Mouse (Mus musculus) stomach, postnatal 0 days (tissue): ENCODE measurements around the gene Zbtb20. TPM values are rescaled to one million over a fixed set of nuclear protein-coding genes. Genes with fewer than 3 reads are reported as not detected.
"Not testable (repeated sequence)": the region's sequence is repeated elsewhere in the genome, so short reads cannot be mapped to it uniquely, and the experiment has no call there.

ENCODE experiments used
- ATAC-seq: fragments of 200-750 bp; cut with Nextera tagmentation; 2 replicates; pipeline ENCODE4 v1.8.0; 2017; ENCODE audit not compliant: low FRiP score, low TSS enrichment
- DNase-seq: peaks from one replicate; pipeline ENCODE4 v3.0.0-alpha.2; 2016; ENCODE audit warnings: low spot score
- H3K27ac ChIP-seq: fragments of 300-500 bp; sonication (generic); replicated peaks from 2 replicates; pipeline ENCODE4 v1.5.1; 2014; ENCODE audit warnings: mild to moderate bottlenecking, control low read depth
- H3K27me3 ChIP-seq: fragments of 300-500 bp; sonication (generic); 2 replicates; pipeline ENCODE4 v1.6.1; 2014; ENCODE audit warnings: low read length; ENCODE audit not compliant: control insufficient read depth, insufficient read depth
- H3K36me3 ChIP-seq: fragments of 300-500 bp; sonication (generic); 2 replicates; pipeline ENCODE4 v1.6.1; 2014; ENCODE audit warnings: low read length, mixed read lengths; ENCODE audit not compliant: control insufficient read depth, insufficient read depth
- H3K4me1 ChIP-seq: fragments of 300-500 bp; sonication (generic); replicated peaks from 2 replicates; pipeline ENCODE4 v1.6.1; 2014; ENCODE audit warnings: antibody characterized with exemption; ENCODE audit not compliant: control insufficient read depth, insufficient read depth
- H3K4me2 ChIP-seq: fragments of 300-500 bp; sonication (generic); replicated peaks from 2 replicates; pipeline ENCODE4 v1.6.1; 2014; ENCODE audit warnings: low read depth, mild to moderate bottlenecking, control low read depth, moderate library complexity
- H3K4me3 ChIP-seq: fragments of 300-500 bp; sonication (generic); 2 replicates; pipeline ENCODE4 v1.5.1; 2014; ENCODE audit warnings: low read depth, low read length, control low read depth
- H3K9ac ChIP-seq: fragments of 300-500 bp; sonication (generic); 2 replicates; pipeline ENCODE4 v1.6.1; 2014; ENCODE audit warnings: mild to moderate bottlenecking, low read length, control low read depth, mixed read lengths
- H3K9me3 ChIP-seq: fragments of 300-500 bp; sonication (generic); 2 replicates; pipeline ENCODE4 v1.6.1; 2016; ENCODE audit warnings: low read length; ENCODE audit not compliant: control insufficient read depth
- CTCF ChIP-seq: IDR thresholded peaks from 2 replicates; pipeline ENCODE4 v1.5.1; 2016; ENCODE audit warnings: antibody characterized with exemption, low read depth, mild to moderate bottlenecking, moderate library complexity
- EP300 ChIP-seq: optimal IDR thresholded peaks from 2 replicates; pipeline ENCODE3; 2016; ENCODE audit warnings: antibody characterized with exemption
- WGBS: fragments of 180-500 bp; shearing (Covaris S2); extraction: QIAGEN DNeasy Blood & Tissue Kit; methylation state at CpG from one replicate; pipeline ENCODE4 v1.1.7; 2014; 5-methylcytosine and 5-hydroxymethylcytosine counted together
- polyA plus RNA-seq: library from polyadenylated mRNA; unstranded; fragments of >200 nt; fragmentation: Nextera tagmentation; extraction: Ambion mirVana; gene quantifications from 2 replicates; pipeline ENCODE4 v1.2.1, GENCODE M21; 2015

Zbtb20 gene
- polyA plus RNA-seq, 1 experiment from 2014 or later, result 15.7 TPM

- 58% methylated on average over 4 of the region's 4 CpGs for WGBS
- no peaks in the 10 kb centered on the region for H3K36me3 ChIP-seq
- H3K4me1 ChIP-seq, result no peaks in the 10 kb centered on the region
- H3K9ac ChIP-seq, result no peak overlapping the region
- H3K27ac ChIP-seq, result no peak overlapping the region
- H3K4me3 ChIP-seq, result no peak overlapping the region
- H3K4me2 ChIP-seq, result no peak overlapping the region
- no peak for ATAC-seq
- no peak for TF ChIP-seq CTCF
- no peak for TF ChIP-seq EP300
- DNase-seq, result no peak
- H3K9me3 ChIP-seq, result no peaks in the 10 kb centered on the region
- no peaks in the 10 kb centered on the region for H3K27me3 ChIP-seq
Measured at GRCm38 (mm10) chr16:42947016-42947415, 71.3 kb downstream of the Zbtb20 start.

DNA sequence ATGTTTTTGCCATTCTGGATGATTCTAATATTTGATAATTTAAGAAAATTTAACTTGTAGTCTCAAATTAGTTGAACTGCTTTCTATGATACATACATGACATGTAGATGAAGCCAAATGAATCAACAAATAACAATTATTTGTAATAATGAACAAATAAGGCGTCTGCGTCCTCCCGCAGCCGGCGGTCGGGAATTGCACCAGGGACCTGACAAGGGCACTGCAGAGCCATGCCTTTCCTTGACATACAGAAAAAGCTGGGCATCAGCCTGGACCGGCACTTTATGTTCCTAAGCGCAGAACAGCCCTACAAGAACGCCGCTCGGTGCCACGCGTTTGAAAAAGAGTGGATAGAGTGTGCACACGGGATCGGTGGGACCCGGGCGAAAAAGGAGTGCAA, 79.7 kb downstream of the Zbtb20 start:
- not testable (repeated sequence) for H3K27ac ChIP-seq, H3K27me3 ChIP-seq, H3K9ac ChIP-seq, DNase-seq, ATAC-seq, H3K36me3 ChIP-seq, H3K9me3 ChIP-seq, H3K4me1 ChIP-seq, H3K4me2 ChIP-seq, H3K4me3 ChIP-seq
- 96% methylated on average over 17 of the region's 17 CpGs for WGBS

DNA sequence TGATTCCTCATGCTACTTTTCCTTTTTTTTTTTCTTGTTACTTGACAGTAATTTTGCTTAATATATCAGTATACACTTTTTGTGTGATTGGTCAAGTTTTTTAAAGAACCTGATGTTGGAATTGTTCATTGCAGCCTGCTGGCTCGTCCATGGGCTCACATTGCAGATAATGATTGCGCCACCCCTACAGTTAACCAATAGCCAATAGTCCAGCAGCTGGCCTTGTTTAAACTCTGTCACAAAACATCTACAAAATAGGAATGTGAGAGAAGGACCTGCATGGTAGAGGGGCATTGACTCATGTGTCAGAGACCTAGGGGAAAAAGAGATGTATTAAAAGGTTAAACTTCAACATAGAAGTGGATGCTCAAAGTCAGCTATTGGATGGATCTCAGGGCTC, 97.2 kb downstream of the Zbtb20 start:
- no peak overlapping the region for H3K27ac ChIP-seq
- no peak overlapping the region for H3K4me2 ChIP-seq
- no peaks in the 10 kb centered on the region for H3K9me3 ChIP-seq
- no peak overlapping the region for H3K9ac ChIP-seq
- H3K36me3 ChIP-seq, result no peaks in the 10 kb centered on the region
- no peaks in the 10 kb centered on the region for H3K4me1 ChIP-seq
- ATAC-seq, result no peak
- 81% methylated on average over 2 of the region's 2 CpGs for WGBS
- no peak for DNase-seq
- H3K4me3 ChIP-seq, result no peak overlapping the region
- TF ChIP-seq EP300 (no peak), CTCF (no peak)
- no peaks in the 10 kb centered on the region for H3K27me3 ChIP-seq

DNA sequence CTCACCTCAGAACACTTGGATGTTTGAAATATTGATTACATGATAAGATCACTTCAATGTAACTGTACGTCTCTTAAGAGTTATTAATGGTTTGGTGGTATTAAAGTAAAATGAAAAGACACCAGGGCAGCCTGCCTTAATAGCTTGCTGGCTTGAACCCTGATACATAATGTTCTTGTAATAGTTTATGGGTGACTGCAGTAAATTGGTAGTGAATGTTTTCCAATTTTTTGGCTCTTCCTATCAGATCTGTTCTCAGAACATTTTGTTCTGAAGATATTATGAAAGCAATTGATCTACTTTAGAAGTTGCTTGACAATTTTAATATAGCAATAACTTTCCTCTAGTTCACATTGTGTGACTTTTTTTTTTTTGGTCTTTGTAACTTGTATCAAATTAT, 123.2 kb downstream of the Zbtb20 start:
- H3K36me3 ChIP-seq, result no peaks in the 10 kb centered on the region
- no peak overlapping the region for H3K9ac ChIP-seq
- no peak overlapping the region for H3K27ac ChIP-seq
- H3K4me1 ChIP-seq, result no peaks in the 10 kb centered on the region
- ATAC-seq (no peak), DNase-seq (no peak)
- no peak overlapping the region for H3K4me3 ChIP-seq
- H3K27me3 ChIP-seq, result no peaks in the 10 kb centered on the region
- no peak for TF ChIP-seq CTCF
- TF ChIP-seq EP300, result no peak
- 53% methylated on average over 1 of the region's 1 CpGs for WGBS
- H3K4me2 ChIP-seq, result no peak overlapping the region
- no peaks in the 10 kb centered on the region for H3K9me3 ChIP-seq

GRCm38 (mm10) chr16:43026351-43026750, 150.7 kb downstream of the Zbtb20 start:
- WGBS, result 73% methylated on average over 2 of the region's 2 CpGs
- TF ChIP-seq EP300 (no peak), CTCF (no peak)
- no peak overlapping the region for H3K27ac ChIP-seq
- no peak for ATAC-seq
- no peak overlapping the region for H3K4me3 ChIP-seq
- no peaks in the 10 kb centered on the region for H3K9me3 ChIP-seq
- no peaks in the 10 kb centered on the region for H3K36me3 ChIP-seq
- no peaks in the 10 kb centered on the region for H3K4me1 ChIP-seq
- no peak overlapping the region for H3K4me2 ChIP-seq
- no peak overlapping the region for H3K9ac ChIP-seq
- H3K27me3 ChIP-seq, result no peaks in the 10 kb centered on the region
- DNase-seq, result no peak

DNA sequence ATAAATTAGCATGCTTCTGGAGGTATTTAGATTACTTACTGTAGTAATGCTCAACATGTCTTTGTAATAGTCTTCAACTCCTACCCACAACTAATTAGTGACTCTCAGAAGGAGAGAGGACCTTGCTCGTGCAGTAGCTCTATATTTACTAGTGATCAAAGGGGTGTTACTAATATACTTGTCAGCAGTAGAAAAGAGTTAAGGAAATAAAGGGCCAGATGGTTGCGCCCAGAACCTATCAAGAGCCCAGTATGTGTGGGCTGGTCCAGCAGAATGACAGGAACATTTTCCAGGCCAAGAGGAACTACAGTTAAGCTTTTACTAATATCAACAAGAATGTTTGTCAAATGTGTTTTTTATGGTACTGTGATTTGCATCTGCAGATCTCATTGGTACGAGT, 153.6 kb downstream of the Zbtb20 start:
- ATAC-seq, result no peak
- 60% methylated on average over 3 of the region's 3 CpGs for WGBS
- Histone ChIP-seq H3K27me3 (no peaks in the 10 kb centered on the region), H3K9me3 (no peaks in the 10 kb centered on the region), H3K4me2 (no peak overlapping the region), H3K4me1 (no peaks in the 10 kb centered on the region), H3K36me3 (no peaks in the 10 kb centered on the region), H3K9ac (no peak overlapping the region), H3K4me3 (no peak overlapping the region), H3K27ac (no peak overlapping the region)
- TF ChIP-seq CTCF (no peak), EP300 (no peak)
- no peak for DNase-seq
